Mouse (Mus musculus) CH12.LX (cell line): ENCODE measurements at regions not wholly inside any gene's neighbourhood (a gene's known extent, or its start where the extent isn't known, plus 50 kb on each side); places are given as distances from the start of the nearest gene placed in this dataset.

ENCODE experiments used
- BHLHE40 ChIP-seq: IDR thresholded peaks from 2 replicates; pipeline ENCODE4 v1.6.1; 2011; ENCODE audit warnings: mild to moderate bottlenecking, low read depth, low read length, improper control_type of control experiment
- CTCF ChIP-seq, 2 experiments: IDR thresholded peaks in 1 of 2; conservative IDR thresholded peaks in 1 of 2; 2 replicates each; pipeline ENCODE4 v1.5.1; 2011 to 2012; ENCODE audit warnings: low read depth in 2 of 2, low read length in 2 of 2, improper control_type of control experiment in 1 of 2, inconsistent platforms in 1 of 2, mild to moderate bottlenecking in 1 of 2, moderate library complexity in 1 of 2
- EP300 ChIP-seq: IDR thresholded peaks from 2 replicates; pipeline ENCODE4 v1.6.1; 2011; ENCODE audit warnings: low read length, improper control_type of control experiment
- JUND ChIP-seq: conservative IDR thresholded peaks from 2 replicates; pipeline ENCODE4 v1.6.1; 2011; ENCODE audit warnings: low read depth, low read length, improper control_type of control experiment
- MAFK ChIP-seq: IDR thresholded peaks from 2 replicates; pipeline ENCODE4 v1.6.1; 2011; ENCODE audit warnings: low read length, improper control_type of control experiment; ENCODE audit not compliant: insufficient replicate concordance
- MYC ChIP-seq: IDR thresholded peaks from 2 replicates; pipeline ENCODE4 v1.6.1; 2011; ENCODE audit warnings: low read depth, mild to moderate bottlenecking, improper control_type of control experiment, low read length
- NRF1 ChIP-seq: IDR thresholded peaks from 2 replicates; pipeline ENCODE4 v1.6.1; 2014; ENCODE audit warnings: low read depth, mild to moderate bottlenecking, inconsistent platforms, low read length, improper control_type of control experiment, moderate library complexity
- POLR2A ChIP-seq: IDR thresholded peaks from 2 replicates; pipeline ENCODE4 v1.6.1; 2011; ENCODE audit warnings: low read depth, mild to moderate bottlenecking, improper control_type of control experiment, low read length
- POLR2AphosphoS2 ChIP-seq: IDR thresholded peaks from 2 replicates; pipeline ENCODE4 v1.6.1; 2011; ENCODE audit warnings: low read depth, low read length, improper control_type of control experiment
- SIN3A ChIP-seq: IDR thresholded peaks from 2 replicates; pipeline ENCODE4 v1.6.1; 2012; ENCODE audit warnings: low read length, improper control_type of control experiment, inconsistent platforms
- ZC3H11A ChIP-seq: IDR thresholded peaks from 2 replicates; pipeline ENCODE4 v1.6.1; 2012; ENCODE audit warnings: low read depth, mild to moderate bottlenecking, inconsistent platforms, low read length, improper control_type of control experiment
- ZNF384 ChIP-seq: IDR thresholded peaks from 2 replicates; pipeline ENCODE4 v1.6.1; 2012; ENCODE audit warnings: low read depth, low read length, improper control_type of control experiment, inconsistent platforms

DNA sequence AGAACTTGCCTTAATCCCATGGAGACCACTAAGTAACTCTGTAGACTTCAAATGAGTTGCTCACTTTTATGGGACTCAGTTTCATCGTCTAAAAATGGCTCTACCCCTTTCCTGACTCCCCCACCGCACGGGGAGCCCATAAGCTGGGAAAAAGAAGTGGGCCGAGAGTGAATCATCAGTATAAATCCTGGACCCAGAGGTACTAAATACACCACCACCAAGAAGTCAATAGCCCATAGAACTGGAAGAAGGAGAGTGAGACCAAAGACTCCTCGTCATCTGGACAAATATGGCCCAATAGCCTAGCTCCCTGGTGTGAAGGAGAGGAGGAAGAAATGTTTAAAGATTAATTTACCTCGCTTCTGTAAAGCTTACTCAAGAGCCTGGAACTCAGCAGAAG is 51.6 kb upstream of the Vstm2b start:
- TF ChIP-seq ZC3H11A, result no peak
- TF ChIP-seq EP300, result no peak
- no peak for TF ChIP-seq CTCF (conservative IDR thresholded peaks at IDR 0.05 in 1 of 2, IDR thresholded peaks at IDR 0.05 in 1 of 2; ENCODE audit: low read depth in 2 of 2, low read length in 2 of 2)
- no peak for TF ChIP-seq POLR2A
- no peak for TF ChIP-seq POLR2AphosphoS2
- no peak for TF ChIP-seq SIN3A
- no peak for TF ChIP-seq ZNF384
- TF ChIP-seq BHLHE40, result no peak
- no peak for TF ChIP-seq JUND
- no peak for TF ChIP-seq MYC
- TF ChIP-seq NRF1, result no peak
- TF ChIP-seq MAFK, result no peak
